Mouse (Mus musculus) left cerebral cortex, adult 11 months (tissue): Measurements from ENCODE around the gene Olfr1130.
"Not testable (repeated sequence)": the region's sequence is repeated elsewhere in the genome, so short reads cannot be mapped to it uniquely, and the experiment has no call there.

Experiments
- DNase-seq: peaks from one replicate; pipeline ENCODE4 v3.0.0; 2022; ENCODE audit warnings: low spot score

Gene Olfr1130

DNA sequence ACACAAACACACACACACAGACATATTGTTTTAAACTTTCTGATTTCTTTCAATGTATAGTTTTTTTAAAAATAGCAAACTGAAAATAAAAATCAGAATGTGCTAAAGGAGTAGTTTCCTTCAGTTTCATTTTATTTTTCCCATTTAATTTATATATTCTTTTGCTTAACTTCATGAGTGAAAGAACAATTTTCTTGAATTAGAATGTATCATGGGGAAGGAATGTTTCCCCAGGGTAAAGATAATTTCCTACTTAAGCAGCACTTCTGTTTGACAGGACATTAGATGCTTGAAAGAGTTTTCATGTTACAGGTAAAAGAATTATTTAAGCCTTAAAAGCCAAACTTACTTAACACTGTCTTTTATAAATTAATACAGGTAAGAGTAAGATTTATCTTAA is at the start of gene Olfr1130:
Gene Olfr1130, plus strand, starts transcription at position 301 of the 400 bp plus-strand sequence.
- DNase-seq: not testable (repeated sequence)

DNA sequence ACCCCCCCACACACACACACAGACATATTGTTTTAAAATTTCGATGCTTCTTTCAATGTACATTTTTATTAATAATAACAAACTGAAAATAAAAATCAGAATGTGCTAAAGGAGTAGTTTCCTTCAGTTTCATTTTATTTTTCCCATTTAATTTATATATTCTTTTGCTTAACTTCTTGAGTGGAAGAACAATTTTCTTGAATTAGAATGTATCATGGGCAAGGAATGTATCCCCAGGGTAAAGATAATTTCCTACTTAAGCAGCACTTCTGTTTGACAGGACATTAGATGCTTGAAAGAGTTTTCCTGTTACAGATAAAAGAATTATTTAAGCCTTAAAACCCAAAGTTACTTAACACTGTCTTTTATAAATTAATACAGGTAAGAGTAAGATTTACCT is 32.4 kb upstream of the Olfr1130 start, which contains the start of gene Olfr1129:
Gene Olfr1129, plus strand, starts transcription at position 301 of the 400 bp plus-strand sequence.
- not testable (repeated sequence) for DNase-seq

DNA sequence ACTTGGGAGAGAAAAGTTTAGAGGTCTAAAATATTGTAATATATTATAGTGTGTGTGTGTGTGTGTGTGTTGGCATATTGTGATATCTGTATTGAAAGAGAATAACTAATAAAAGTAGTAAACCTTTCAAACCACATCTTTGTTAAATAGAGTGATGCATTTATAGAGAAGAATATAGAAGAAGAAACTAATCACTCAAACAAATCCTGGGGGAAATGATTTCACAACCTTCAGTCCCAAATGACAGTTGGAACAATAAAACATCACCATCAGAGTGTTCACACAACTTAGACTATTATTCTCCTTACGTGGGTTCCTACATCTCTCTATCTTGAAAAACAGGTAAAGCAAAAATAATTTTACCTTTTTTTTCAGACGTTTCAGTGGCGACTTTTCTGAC is 20.8 kb downstream of the Olfr1130 start, which contains the start of gene Olfr1131:
Gene Olfr1131, plus strand, starts transcription at position 301 of the 400 bp plus-strand sequence.
- DNase-seq: no peak

DNA sequence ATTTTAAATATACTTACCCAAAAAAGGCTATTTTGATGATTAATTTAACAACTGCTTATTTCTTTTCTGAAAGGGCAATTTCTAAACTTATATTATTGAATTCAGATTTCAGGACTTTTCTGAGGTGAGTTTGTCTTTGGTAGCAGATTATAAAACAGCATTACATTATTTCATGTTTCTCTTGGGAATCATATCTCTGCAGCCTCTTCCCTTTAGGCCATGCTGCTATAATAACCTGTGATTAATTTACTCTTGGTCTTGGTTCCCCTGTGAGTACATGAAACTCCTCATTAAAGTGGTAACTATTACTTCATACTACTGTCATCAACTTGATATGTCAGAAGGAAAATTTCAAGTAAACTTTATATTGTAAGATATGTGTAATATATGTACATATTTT is 31.4 kb downstream of the Olfr1130 start, which contains the start of gene Olfr1132:
Gene Olfr1132, minus strand, starts transcription at position 101 of the 400 bp plus-strand sequence.
- DNase-seq: no peak

DNA sequence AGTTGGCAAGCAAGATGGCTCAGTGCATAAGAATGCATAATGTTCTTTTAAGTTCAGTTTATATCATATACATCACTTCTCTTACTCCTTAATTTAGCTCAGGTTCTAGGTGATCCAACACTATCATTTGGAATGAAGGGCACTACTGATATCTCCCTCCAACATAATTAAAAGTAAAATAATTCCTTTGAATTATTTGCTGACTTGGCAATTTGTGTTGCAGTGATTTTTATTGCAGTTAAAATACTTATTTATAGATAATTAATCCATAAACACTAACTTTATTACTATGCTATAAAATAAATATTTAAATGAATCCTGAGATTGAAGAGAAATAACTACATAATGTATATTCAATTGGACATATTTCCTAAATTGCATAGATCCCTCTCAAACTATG is 36.4 kb downstream of the Olfr1130 start:
- no peak for DNase-seq

DNA sequence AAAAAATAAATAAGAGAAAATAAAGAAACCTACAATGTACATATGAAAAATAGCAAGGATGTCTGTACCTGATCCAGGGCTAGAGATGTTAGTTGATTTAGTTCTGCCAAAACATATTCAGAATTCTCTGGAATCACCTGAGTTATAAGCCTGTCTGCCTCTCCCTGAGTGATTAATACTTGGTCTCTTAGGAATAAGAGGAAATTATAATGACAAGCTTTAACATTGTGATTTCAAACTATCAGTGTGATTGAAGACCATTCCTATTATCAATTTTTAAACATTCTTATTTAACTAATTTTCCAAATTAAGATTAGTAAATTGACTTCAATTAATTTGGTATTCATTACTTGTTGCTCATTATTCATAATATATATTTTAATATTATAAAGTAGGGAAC is 41.3 kb downstream of the Olfr1130 start, which contains the start of gene Olfr1133:
Gene Olfr1133, minus strand, starts transcription at position 101 of the 400 bp plus-strand sequence.
- DNase-seq: no peak

DNA sequence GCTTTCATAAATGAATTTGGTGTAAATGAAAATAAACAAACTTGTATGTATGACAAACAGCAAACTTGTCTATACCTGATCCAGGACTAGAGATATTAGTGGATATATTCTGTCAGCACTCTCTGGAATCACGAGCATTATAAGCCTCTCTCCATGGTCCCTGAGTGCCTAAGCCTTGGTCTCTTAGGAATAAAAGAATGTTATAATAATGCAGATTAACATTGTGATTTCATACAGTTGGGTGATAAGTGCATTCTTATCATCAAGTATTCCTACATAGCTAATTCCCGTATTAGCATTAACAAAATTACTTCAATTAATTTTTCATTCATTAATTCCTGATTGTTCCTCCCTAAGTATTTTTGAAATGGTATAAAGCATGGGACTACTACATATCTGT is 52.3 kb downstream of the Olfr1130 start, which contains the start of gene Olfr1134:
Gene Olfr1134, minus strand, starts transcription at position 101 of the 400 bp plus-strand sequence.
- no peak for DNase-seq
